Mouse (Mus musculus): ENCODE measurements around the gene Ntn1. TPM values are rescaled to one million over a fixed set of nuclear protein-coding genes. Genes with fewer than 3 reads are reported as not detected.
A peak's percentile ranks its signal among the peaks of the same experiment; 100 is the strongest.

Ntn1 gene
- total RNA-seq, 2 experiments from 2014 or later, result 6.0 to 7.4 TPM

- peak overlapping the region; percentile 35 for H3K4me3 ChIP-seq
- no peak for TF ChIP-seq CTCF (IDR thresholded peaks at IDR 0.05)
- DNase-seq (ENCODE audit: extremely low spot score in 1 of 2, low spot score in 2 of 2), result no peak
- H3K27ac ChIP-seq, result no peak overlapping the region
- intact Hi-C loops (cut with DNase I), result no loop called here
These were observed 31.9 kb upstream of the Ntn1 start for GRCm38 (mm10) chr11:68432361-68433021.

GRCm38 (mm10) chr11:68431699-68432360 is 31.2 kb upstream of the Ntn1 start, which contains the start of gene Pik3r5:
Pik3r5 (plus strand) TSS chr11:68432121.
- intact Hi-C loops (cut with DNase I), result no loop called here
- no peak within 1 kb of the TSS for H3K27ac ChIP-seq
- H3K4me3 ChIP-seq, result peak within 1 kb of the TSS; percentile 35
- peak; percentile 76 for TF ChIP-seq CTCF (IDR thresholded peaks at IDR 0.05)
- DNase-seq (ENCODE audit: extremely low spot score in 1 of 2, low spot score in 2 of 2), result peak; percentile 58 to 72

GRCm38 (mm10) chr11:68430662-68431061 is 30.0 kb upstream of the Ntn1 start:
- no peak for TF ChIP-seq CTCF (IDR thresholded peaks at IDR 0.05)
- Histone ChIP-seq H3K27ac (no peak overlapping the region), H3K4me3 (no peak overlapping the region)
- DNase-seq (ENCODE audit: extremely low spot score in 1 of 2, low spot score in 2 of 2), result no peak
- intact Hi-C loops (cut with DNase I), result no loop called here

GRCm38 (mm10) chr11:68427083-68427570 is 26.5 kb upstream of the Ntn1 start:
- intact Hi-C loops (cut with DNase I), result no loop called here
- DNase-seq (ENCODE audit: extremely low spot score in 1 of 2, low spot score in 2 of 2), result no peak
- Histone ChIP-seq H3K4me3 (no peak overlapping the region), H3K27ac (no peak overlapping the region)
- no peak for TF ChIP-seq CTCF (IDR thresholded peaks at IDR 0.05)

GRCm38 (mm10) chr11:68425492-68426315 is 25.1 kb upstream of the Ntn1 start:
- no peak for DNase-seq (ENCODE audit: extremely low spot score in 1 of 2, low spot score in 2 of 2)
- Histone ChIP-seq H3K27ac (no peak overlapping the region), H3K4me3 (no peak overlapping the region)
- intact Hi-C loops (cut with DNase I), result no loop called here
- no peak for TF ChIP-seq CTCF (IDR thresholded peaks at IDR 0.05)

GRCm38 (mm10) chr11:68417831-68418230 is 17.2 kb upstream of the Ntn1 start:
- DNase-seq (ENCODE audit: extremely low spot score in 1 of 2, low spot score in 2 of 2), result peak in 1 of 2 experiments; percentile 29
- Histone ChIP-seq H3K4me3 (no peak overlapping the region), H3K27ac (no peak overlapping the region)
- TF ChIP-seq CTCF (IDR thresholded peaks at IDR 0.05), result peak; percentile 87
- intact Hi-C loops (cut with DNase I), result no loop called here

GRCm38 (mm10) chr11:68417001-68417400 is 16.4 kb upstream of the Ntn1 start:
- no peak for DNase-seq (ENCODE audit: extremely low spot score in 1 of 2, low spot score in 2 of 2)
- no peak for TF ChIP-seq CTCF (IDR thresholded peaks at IDR 0.05)
- Histone ChIP-seq H3K27ac (no peak overlapping the region), H3K4me3 (no peak overlapping the region)
- intact Hi-C loops (cut with DNase I), result no loop called here

GRCm38 (mm10) chr11:68408127-68408526 is 7.5 kb upstream of the Ntn1 start:
- peak; percentile 67 to 72 for DNase-seq (ENCODE audit: extremely low spot score in 1 of 2, low spot score in 2 of 2)
- H3K4me3 ChIP-seq, result no peak overlapping the region
- intact Hi-C loops (cut with DNase I), result loop anchor here (1.0 to 5.0 kb wide), 3 partner anchors 195 to 586 kb away; no protein-coding TSS in a partner anchor
- H3K27ac ChIP-seq, result no peak overlapping the region
- TF ChIP-seq CTCF (IDR thresholded peaks at IDR 0.05), result peak; percentile 93

GRCm38 (mm10) chr11:68407266-68407926 is 6.8 kb upstream of the Ntn1 start:
- Histone ChIP-seq H3K4me3 (no peak overlapping the region), H3K27ac (no peak overlapping the region)
- no peak for DNase-seq (ENCODE audit: extremely low spot score in 1 of 2, low spot score in 2 of 2)
- TF ChIP-seq CTCF (IDR thresholded peaks at IDR 0.05), result no peak
- intact Hi-C loops (cut with DNase I), result loop anchor here (5.0 kb wide), 1 partner anchor 585 kb away; no protein-coding TSS in a partner anchor

- intact Hi-C loops (cut with DNase I), result loop anchor here (5.0 kb wide), 1 partner anchor 583 kb away; no protein-coding TSS in a partner anchor
- Histone ChIP-seq H3K27ac (no peak overlapping the region), H3K4me3 (no peak overlapping the region)
- DNase-seq (ENCODE audit: extremely low spot score in 1 of 2, low spot score in 2 of 2), result no peak
- no peak for TF ChIP-seq CTCF (IDR thresholded peaks at IDR 0.05)
These were observed 5.0 kb upstream of the Ntn1 start for GRCm38 (mm10) chr11:68405576-68405975.

GRCm38 (mm10) chr11:68404185-68404584 is 3.6 kb upstream of the Ntn1 start:
- no peak for DNase-seq (ENCODE audit: extremely low spot score in 1 of 2, low spot score in 2 of 2)
- peak; percentile 44 for TF ChIP-seq CTCF (IDR thresholded peaks at IDR 0.05)
- no peak overlapping the region for H3K27ac ChIP-seq
- intact Hi-C loops (cut with DNase I), result no loop called here
- H3K4me3 ChIP-seq, result no peak overlapping the region
